Mouse (Mus musculus) right cerebral cortex, postnatal 10 days (tissue): Measurements from ENCODE around the gene Apela.
A peak's percentile ranks its signal among the peaks of the same experiment; 100 is the strongest.
"Not testable (repeated sequence)": the region's sequence is repeated elsewhere in the genome, so short reads cannot be mapped to it uniquely, and the experiment has no call there.

ENCODE experiments used
- DNase-seq, 2 experiments: peaks; one replicate each; pipeline ENCODE4 v3.0.0; 2021; ENCODE audit warnings: low spot score in 2 of 2

Apela gene

GRCm38 (mm10) chr8:65022485-65022884, 14.7 kb downstream of the Apela start:
- peak; percentile 53 to 76 for DNase-seq

- no peak for DNase-seq
These were observed 18.7 kb downstream of the Apela start, which contains the start of the genes Trim61 and Trim60 for GRCm38 (mm10) chr8:65018423-65018822. Trim61 (minus strand) TSS chr8:65018523. Trim60 (minus strand) TSS chr8:65018584.

- DNase-seq = not testable (repeated sequence)
These were observed 29.5 kb downstream of the Apela start for GRCm38 (mm10) chr8:65007616-65008015.

GRCm38 (mm10) chr8:64998806-64999365, 38.2 kb downstream of the Apela start:
- no peak for DNase-seq

- DNase-seq = no peak
These were observed 49.4 kb downstream of the Apela start, which contains the start of gene Trim75 for GRCm38 (mm10) chr8:64987731-64988130. Trim75 (minus strand) TSS chr8:64987831.

- no peak for DNase-seq
These were observed 53.8 kb downstream of the Apela start for GRCm38 (mm10) chr8:64983150-64983897.
